Mouse (Mus musculus) heart, postnatal 0 days (tissue): ENCODE results near the gene Lrrc7.

Experiments used
- CTCF ChIP-seq: IDR thresholded peaks from 2 replicates; pipeline ENCODE4 v1.5.1; 2016; ENCODE audit warnings: antibody characterized with exemption, control low read depth, low read depth
- EP300 ChIP-seq: IDR thresholded peaks from 2 replicates; pipeline ENCODE4 v1.6.1; 2016; ENCODE audit warnings: antibody characterized with exemption, low read depth

DNA sequence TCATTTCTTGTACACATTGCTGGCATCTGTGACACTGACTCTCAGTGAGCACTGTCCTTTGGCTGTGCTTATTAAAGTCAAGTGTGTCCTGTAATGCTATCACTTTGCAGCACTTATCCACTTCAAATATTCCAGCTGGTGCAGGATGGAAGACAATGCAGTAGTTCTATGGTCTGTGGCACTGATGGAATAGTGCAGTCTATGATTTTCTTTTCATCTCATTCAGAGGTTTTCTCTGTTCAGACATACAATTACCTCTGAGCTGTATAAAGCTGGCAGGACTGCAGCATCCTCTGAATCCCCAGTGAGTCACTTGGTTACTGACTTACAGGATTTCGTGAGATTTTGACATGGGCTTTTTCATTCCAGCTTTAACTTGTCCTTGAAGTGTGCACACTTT, 314.3 kb downstream of the Lrrc7 start:
- TF ChIP-seq CTCF (no peak), EP300 (no peak)
